Mouse (Mus musculus) embryonic stem cell, embryonic (primary cell): ENCODE measurements around the gene Tesc.

Source experiments
- CTCF ChIA-PET, 4 experiments: fragments of 300-600 bp in 2 of 4; fragments of 350-600 bp in 2 of 4; sonication (Branson Sonifier 250); formaldehyde crosslinking; loops; one replicate each; lab custom pipeline; 2022; ENCODE audit warnings: inconsistent platforms in 2 of 4; lab: Charles Lee
- POLR2A ChIA-PET, 4 experiments: fragments of 300-600 bp in 2 of 4; fragments of 350-600 bp in 2 of 4; sonication (Branson Sonifier 250); formaldehyde crosslinking; loops; one replicate each; lab custom pipeline; 2022; ENCODE audit warnings: antibody characterized with exemption in 4 of 4, inconsistent platforms in 1 of 4; lab: Charles Lee

The Tesc gene

DNA sequence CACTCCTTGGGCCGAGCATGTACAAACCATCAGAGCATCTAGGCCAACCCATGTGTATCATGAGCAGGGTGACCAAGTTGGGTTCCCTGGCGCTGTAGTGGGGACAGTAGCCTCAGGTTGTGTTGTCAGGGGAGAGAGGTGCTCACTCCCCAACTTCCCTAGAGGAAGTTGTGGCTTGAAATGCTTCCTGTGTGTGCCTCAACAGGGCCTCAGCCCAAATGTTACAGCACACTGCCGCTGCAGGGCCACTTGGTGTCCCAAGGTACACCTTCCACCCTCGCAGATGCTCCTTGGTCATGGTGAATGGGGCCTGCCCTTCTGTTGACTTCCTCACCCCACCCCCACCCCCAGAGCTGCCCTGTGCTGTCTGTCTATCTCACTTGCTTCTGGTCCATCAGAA lies 20.9 kb downstream of the Tesc start:
- ChIA-PET CTCF (interaction anchor here in 2 of 4 experiments (0.6 to 2.6 kb wide), 2 partner anchors 18 to 91 kb away, joined by 4 to 21 read pairs; no protein-coding TSS in a partner anchor), POLR2A (interaction anchor here in 2 of 4 experiments (0.5 to 0.9 kb wide), 4 partner anchors 11 to 122 kb away, joined by 3 read pairs; no protein-coding TSS in a partner anchor)

DNA sequence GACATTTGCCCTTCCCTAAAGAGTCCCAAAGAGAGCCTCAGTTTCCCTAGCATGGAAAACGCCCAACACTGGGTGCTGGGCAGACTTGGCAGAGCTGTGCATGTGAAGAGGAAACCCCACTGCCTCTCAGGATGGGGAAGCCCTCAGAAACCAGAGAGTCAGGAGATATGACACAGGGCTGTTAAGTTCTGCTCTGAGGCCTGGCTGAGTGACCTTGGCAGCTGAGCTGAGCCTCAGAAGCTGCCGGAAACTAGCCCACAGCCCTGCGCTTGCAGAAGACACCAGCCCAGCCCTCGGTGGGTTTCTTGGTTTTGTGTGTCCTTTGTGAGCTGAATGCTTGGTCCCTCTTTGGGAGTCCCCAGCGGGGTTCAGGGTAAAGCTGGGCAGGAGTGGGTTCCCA lies 21.4 kb downstream of the Tesc start:
- CTCF ChIA-PET = interaction anchor here in 2 of 4 experiments (1.3 to 2.6 kb wide), 4 partner anchors 18 to 82 kb away, joined by 3 to 21 read pairs (median 6); no protein-coding TSS in a partner anchor
- POLR2A ChIA-PET = interaction anchor here in 2 of 4 experiments (0.5 to 1.7 kb wide), 7 partner anchors 9 to 122 kb away, joined by 3 to 6 read pairs (median 3); no protein-coding TSS in a partner anchor

DNA sequence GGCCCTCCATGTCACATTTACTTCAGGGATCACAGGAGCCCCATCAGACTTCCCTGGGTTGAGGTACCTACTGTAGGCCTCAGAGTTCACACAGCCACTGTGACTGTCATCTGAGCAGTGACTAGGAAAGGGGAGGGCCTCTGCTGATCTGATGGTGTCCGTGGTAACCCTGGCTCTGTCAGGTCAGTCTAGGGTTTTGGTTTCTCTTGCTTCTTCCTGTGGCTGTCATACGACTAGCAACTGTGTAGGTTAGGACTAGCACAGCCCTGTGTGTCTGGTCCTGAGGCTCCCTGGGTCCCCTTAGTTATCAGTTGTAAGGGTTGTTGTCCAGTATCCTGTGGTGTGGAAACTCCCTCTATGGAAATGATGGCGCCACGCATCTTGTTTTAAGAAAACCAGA lies 23.2 kb downstream of the Tesc start:
- ChIA-PET CTCF (interaction anchor here in 1 of 4 experiments (1.8 kb wide), 1 partner anchor 84 kb away, joined by 4 read pairs; no protein-coding TSS in a partner anchor), POLR2A (no interaction called here)

DNA sequence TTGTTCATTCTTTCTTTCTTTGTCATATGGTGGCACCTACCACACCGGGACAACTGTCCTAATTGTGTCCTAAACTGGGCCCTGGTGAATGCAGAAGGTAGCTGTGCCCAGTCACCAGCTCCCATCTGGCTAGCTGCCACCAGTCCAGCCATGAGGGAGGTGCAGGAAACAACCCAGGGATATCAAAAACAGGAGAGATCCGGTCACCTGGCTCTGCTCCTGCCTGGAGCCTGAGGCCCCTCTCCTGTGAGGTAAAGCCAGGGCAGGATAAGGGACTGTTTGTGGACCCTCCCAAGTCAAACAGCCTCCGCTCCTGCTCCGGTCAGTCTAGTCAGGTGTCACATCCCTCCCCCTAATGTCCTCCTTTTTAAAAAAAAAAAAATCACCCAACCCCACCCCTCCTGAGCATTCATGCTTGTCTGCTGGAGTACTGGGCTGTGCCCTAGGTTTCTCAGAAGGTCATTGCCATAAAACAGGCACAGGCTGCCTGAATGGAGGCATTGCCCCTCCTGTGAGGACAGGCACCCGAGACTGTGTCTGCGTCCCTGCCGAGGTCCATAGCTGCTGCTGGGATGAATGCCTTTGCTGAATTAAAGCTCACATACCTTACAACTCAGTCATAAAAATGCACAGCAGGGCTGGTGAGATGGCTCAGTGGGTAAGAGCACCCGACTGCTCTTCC lies 24.6 kb downstream of the Tesc start:
- POLR2A ChIA-PET = interaction anchor here in 3 of 4 experiments (0.6 to 3.7 kb wide), 6 partner anchors 10 to 30 kb away, joined by 3 to 12 read pairs (median 3); no protein-coding TSS in a partner anchor
- CTCF ChIA-PET = interaction anchor here (0.6 to 6.4 kb wide), 14 partner anchors 11 to 1252 kb away, joined by 3 to 72 read pairs (median 5); partner anchors contain the start of gene Tesc (in 1 of the 4)

DNA sequence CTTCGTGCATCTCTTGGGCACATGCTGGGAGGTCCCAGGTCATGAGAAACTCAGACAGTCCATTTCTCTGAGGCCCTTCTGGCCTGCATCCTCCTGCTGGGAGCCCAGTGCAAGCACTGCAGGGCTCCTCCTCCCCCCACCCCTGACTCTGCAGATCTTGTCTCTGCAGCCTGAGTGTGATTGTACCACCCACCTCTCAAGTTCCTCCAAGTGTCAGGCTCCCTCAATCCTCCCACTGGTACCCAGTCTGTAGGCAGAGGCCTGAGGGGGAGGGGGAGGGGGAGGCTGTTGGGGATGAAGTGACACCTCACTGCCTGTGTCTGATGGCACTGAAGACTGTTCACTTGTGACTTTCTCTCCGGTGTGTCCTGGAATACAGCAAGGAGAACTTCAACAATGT lies 25.7 kb downstream of the Tesc start:
- ChIA-PET POLR2A (interaction anchor here in 1 of 4 experiments (1.2 to 3.7 kb wide), 3 partner anchors 9 to 16 kb away, joined by 4 to 12 read pairs (median 4); no protein-coding TSS in a partner anchor), CTCF (interaction anchor here (0.6 to 6.4 kb wide), 10 partner anchors 13 to 265 kb away, joined by 3 to 72 read pairs (median 8); no protein-coding TSS in a partner anchor)

DNA sequence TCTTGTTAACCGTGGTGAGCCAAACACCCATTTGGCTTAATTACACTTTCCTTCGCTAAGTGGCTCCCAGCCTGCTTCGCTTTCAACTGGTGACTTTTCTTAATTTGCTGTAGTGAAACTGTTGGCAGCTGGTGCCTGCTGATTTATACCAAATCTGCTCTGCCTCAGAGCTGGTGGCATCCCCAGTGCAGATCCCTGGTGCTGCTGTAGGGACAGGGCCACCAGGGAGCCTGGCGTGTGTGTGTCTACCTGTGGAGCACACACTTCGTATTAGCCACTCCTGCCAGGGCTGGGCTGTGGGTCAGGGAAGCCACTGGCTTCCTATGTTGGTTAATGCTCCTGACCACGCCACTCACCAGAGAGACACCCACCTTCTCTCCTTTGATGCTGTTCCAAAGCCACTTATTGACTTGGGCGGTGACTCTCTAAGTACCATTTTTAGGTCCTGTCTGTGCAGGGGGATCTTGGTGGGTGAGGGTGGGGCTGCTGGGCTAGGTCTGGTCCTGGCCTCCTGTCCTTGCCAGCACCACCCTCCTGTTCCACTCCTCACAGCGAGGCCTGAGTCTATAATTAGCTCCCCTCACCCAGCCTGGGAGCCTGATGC lies 30.1 kb downstream of the Tesc start:
- POLR2A ChIA-PET = interaction anchor here in 2 of 4 experiments (0.6 to 1.6 kb wide), 5 partner anchors 9 to 156 kb away, joined by 3 to 5 read pairs (median 3); no protein-coding TSS in a partner anchor
- CTCF ChIA-PET = interaction anchor here (0.5 to 6.4 kb wide), 10 partner anchors 9 to 243 kb away, joined by 3 to 72 read pairs (median 6); no protein-coding TSS in a partner anchor

DNA sequence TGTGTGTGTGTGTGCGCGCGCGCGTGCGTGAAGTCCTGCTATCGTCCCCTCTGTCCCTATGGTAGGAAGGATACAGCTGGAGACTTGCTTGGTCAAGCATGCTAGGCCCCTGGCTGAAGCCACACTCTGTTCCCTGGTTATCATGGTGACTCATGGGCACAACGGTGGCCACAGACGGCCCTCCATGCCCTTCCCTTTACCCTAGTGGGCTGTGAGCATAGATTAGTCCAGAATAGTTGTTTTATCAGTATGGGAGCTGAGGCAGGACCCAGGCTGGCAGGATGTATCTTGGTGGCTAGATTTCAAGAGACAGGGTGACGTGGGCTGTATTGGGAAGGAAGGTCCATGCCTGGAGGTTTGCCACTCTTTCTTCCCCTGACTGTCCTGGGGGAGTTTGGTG lies 31.3 kb downstream of the Tesc start:
- ChIA-PET POLR2A (interaction anchor here in 1 of 4 experiments (1.2 kb wide), 1 partner anchor 10 kb away, joined by 3 read pairs; no protein-coding TSS in a partner anchor), CTCF (interaction anchor here in 2 of 4 experiments (0.6 to 1.8 kb wide), 3 partner anchors 10 to 56 kb away, joined by 3 to 5 read pairs (median 3); no protein-coding TSS in a partner anchor)

DNA sequence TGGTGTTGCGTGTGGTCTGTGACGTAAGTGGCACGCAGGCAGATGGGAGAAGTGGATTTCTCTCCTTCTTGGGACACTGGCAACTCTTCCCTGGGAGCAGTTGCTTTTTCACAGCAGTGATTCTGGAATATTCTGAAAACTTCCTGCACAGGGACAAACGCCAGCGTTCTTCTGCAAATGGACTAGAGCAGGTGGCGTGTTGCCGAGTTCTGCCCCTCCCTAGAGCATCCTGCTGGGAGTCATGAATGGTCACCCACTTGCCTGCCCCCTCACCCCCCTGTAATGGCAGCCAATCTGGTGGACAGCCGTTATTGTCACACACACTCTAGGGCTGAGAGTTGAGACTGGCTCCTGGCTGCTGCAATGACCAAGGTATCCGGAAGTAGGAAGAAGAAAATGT lies 32.1 kb downstream of the Tesc start:
- POLR2A ChIA-PET = interaction anchor here in 1 of 4 experiments (1.1 to 1.2 kb wide), 2 partner anchors 11 to 82 kb away, joined by 3 read pairs; no protein-coding TSS in a partner anchor
- CTCF ChIA-PET = interaction anchor here in 2 of 4 experiments (0.9 to 1.8 kb wide), 4 partner anchors 9 to 550 kb away, joined by 3 to 5 read pairs (median 3); no protein-coding TSS in a partner anchor

DNA sequence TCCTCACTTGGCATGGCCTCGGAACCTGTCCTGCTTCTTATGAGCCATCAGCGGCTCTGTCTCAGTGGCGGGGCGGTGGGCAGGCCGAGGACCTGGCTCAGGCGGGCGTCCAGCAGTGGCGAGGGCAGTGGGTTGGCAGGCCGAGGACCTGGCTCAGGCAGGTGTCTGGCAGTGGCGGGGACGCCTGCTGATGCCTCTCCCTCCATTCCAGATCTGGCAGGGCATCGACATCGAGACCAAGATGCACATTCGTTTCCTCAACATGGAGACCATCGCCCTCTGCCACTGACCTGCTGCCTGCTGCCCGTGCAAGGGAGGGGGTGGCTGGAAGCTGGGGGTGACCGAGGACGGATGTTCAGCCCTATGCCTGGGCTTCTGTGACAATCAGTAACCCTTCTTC lies 33.8 kb downstream of the Tesc start:
- CTCF ChIA-PET = no interaction called here
- POLR2A ChIA-PET = interaction anchor here in 2 of 4 experiments (0.9 to 1.4 kb wide), 3 partner anchors 15 to 19 kb away, joined by 3 read pairs; no protein-coding TSS in a partner anchor

DNA sequence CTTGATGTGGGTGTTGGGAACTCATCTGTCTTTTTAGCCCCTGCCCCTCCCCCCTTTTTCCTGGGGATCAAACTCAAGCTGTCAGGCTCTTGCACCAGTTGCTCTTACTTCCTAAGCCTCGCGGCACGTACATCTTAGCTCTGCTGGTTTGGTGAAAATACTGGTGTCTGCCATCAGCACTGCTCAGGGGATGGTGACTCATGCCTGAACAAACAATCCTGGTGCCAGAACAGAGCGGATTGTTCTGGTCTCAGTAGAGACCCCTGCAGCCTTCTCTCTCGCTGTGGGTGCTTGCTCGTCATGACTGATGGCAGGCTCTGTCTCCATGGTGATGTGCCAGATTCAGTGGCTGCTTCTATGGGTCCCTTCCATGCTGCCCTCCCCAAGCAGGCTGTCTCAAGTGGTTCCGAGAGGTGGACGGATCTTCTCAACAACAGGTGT lies 35.7 kb downstream of the Tesc start:
- ChIA-PET POLR2A (interaction anchor here in 1 of 4 experiments (1.3 kb wide), 1 partner anchor 11 kb away, joined by 4 read pairs; no protein-coding TSS in a partner anchor), CTCF (interaction anchor here in 2 of 4 experiments (0.6 to 1.2 kb wide), 2 partner anchors 34 to 84 kb away, joined by 5 to 6 read pairs; no protein-coding TSS in a partner anchor)

DNA sequence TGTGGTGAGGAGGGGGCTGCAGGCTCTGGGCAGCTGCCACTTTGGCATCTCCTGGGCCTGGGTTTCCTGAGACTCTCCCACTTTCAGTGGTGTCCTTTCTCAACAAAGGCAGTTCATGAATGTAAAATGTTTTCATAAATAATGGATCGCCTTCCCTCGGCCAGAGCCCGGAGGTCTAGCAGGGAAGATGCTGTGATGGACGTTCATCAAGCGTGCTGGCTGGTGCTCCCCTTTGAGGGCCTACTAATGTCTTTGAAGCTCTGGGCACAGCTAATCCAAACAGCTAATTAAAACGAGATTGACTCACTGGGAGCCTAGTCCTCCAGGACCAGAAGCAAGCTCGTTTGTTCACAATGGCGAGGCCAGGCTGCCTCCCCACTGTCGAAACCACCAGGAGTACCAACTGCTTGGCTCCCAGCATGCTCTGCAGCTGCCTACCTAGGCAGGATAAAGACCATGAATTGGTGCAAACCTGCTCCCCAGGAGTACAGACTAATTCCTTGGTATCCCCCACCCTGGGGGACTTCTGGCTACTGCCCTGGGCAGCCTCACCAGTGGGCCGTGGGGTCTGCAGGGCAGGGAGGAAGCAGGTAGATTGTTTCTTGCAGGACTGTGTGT lies 36.9 kb downstream of the Tesc start:
- ChIA-PET POLR2A (interaction anchor here in 2 of 4 experiments (0.5 to 0.7 kb wide), 2 partner anchors 40 to 1617 kb away, joined by 3 to 4 read pairs; no protein-coding TSS in a partner anchor), CTCF (interaction anchor here in 1 of 4 experiments (0.6 kb wide), 1 partner anchor 19 kb away, joined by 7 read pairs; no protein-coding TSS in a partner anchor)

DNA sequence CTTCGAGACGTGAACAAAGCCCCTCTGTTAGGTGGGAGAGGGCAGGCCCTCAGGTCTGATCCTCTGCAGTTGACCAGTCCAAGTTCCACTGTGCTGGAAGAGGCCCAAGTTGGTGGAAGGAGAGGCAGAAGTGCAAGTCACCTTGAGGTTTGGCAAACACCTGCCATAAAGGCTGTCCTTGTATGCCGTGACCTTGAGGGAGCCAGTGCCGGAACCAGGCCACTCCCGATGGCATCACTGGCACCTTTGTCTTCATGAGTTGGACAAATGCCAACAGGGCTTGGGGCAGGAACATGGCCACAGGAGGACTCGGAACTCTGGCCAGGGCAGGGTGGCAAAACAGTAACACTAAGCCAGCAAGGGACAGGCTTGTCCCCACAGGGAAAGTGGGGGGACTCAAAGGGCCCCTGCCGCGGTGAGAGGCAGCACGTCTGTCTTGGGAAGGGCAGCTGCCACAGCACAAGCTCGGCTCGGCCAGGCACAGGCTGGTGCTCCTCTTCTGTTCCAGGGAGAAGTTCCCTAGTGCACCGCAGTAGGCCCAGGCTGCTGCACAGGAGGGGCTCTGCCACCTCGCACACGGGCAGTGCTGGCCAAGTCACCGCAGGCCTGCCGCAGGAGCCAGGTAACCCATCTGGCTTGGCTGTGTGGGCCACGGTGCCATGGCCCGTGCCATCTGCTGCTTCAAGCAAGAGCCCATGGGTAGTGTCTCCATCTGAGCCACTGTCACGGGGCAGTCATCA lies 38.1 kb downstream of the Tesc start:
- CTCF ChIA-PET = interaction anchor here (0.6 to 4.4 kb wide), 18 partner anchors 9 to 471 kb away, joined by 3 to 72 read pairs (median 8); no protein-coding TSS in a partner anchor
- POLR2A ChIA-PET = interaction anchor here in 2 of 4 experiments (0.5 to 1.1 kb wide), 2 partner anchors 11 to 23 kb away, joined by 3 read pairs; no protein-coding TSS in a partner anchor

DNA sequence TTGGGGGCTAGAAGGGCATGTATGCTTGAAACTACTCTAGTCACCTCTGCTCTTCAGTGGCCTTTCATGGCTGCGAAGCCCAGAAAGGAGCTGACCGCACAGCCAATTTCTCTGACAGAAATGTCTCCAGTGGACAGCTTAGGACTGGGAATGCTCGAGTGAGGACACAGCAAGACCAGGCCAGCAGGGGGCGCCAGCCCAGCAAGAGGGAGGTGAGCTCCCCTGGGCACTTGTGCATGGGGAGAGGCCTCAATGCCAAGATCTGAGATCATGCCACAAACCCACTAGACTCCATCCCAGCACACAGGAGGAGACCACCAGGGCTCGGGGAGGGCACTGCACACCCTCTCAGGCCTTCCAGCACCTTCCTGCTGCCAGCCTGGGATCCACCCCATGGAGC lies 39.3 kb downstream of the Tesc start:
- ChIA-PET POLR2A (interaction anchor here in 3 of 4 experiments (0.5 to 1.2 kb wide), 12 partner anchors 9 to 147 kb away, joined by 3 to 5 read pairs (median 3); no protein-coding TSS in a partner anchor), CTCF (interaction anchor here (0.5 to 4.4 kb wide), 130 partner anchors 9 to 1994 kb away, joined by 3 to 72 read pairs (median 4); partner anchors contain the start of gene Fbxo21 (in 1 of the 4))

DNA sequence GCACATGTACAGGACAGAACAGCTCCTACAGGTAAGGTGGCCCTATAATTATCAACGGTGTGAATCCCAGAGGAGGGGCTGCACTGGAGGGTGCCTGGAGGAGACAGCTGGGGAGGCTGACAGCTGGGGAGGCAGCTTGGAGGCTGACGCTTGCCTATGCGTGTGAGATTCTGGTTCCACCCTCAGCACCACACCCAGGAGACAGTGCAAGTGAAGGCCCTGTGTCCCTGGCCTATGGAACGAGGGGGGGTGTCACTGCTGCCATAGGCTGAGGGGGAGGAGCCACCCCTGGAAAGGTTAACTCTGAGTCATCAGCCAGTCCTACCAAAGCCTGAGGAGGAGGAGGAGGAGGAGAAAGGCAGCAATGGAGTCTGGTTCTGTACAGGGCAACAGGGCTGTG lies 40.0 kb downstream of the Tesc start:
- ChIA-PET POLR2A (interaction anchor here in 3 of 4 experiments (0.6 to 3.5 kb wide), 9 partner anchors 10 to 66 kb away, joined by 3 to 12 read pairs (median 3); no protein-coding TSS in a partner anchor), CTCF (interaction anchor here (0.6 to 4.4 kb wide), 61 partner anchors 8 to 1186 kb away, joined by 3 to 72 read pairs (median 5); no protein-coding TSS in a partner anchor)

DNA sequence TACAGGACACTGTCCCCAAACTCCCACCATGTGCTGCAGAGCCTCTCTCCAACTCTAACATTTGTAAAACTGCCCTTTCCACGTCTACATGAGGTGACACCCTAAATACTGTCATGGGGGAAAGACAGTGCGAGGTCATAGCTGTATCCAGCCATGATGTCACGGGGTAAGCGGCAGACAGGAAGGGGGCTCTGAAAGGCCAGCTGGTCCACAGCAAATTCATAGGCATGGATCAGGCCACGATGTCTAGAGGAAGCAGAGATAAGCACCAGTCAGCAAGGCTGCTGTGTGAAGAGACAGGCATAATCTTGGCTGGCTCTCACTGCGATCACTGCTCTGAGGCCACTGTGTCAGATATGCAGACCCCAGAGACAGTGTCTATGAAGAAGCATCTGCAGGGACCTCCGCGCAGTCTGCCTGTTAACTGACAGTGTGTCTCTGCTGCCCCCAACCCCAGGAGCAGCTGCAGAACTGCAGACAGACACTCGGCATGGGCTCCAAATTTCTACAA lies 40.5 kb downstream of the Tesc start:
- ChIA-PET CTCF (interaction anchor here (0.6 to 4.4 kb wide), 30 partner anchors 8 to 551 kb away, joined by 3 to 72 read pairs (median 6); no protein-coding TSS in a partner anchor), POLR2A (interaction anchor here in 1 of 4 experiments (1.0 to 3.5 kb wide), 3 partner anchors 13 to 94 kb away, joined by 3 to 12 read pairs (median 3); no protein-coding TSS in a partner anchor)

DNA sequence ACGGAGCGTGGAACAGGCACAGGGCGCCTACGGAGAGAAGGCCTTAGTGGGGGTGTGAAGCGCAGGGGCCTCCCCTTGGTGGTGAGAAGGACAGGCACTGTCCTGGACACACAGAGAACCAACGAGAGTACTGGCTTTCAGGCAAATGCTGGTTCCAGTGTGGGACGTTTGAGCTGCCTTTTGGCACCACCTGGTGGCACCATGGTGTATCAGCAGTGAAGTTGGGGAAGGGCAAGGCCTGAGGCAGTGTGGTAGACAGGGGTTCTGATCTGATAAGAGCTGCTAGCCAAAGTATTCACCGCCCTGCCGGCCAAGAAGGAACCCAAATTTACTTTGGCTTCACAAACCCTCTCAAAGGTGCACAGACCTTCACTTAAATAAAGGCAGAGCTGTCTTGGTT lies 41.8 kb downstream of the Tesc start:
- POLR2A ChIA-PET = interaction anchor here in 3 of 4 experiments (0.7 to 3.5 kb wide), 16 partner anchors 9 to 93 kb away, joined by 3 to 12 read pairs (median 3); no protein-coding TSS in a partner anchor
- CTCF ChIA-PET = interaction anchor here (0.5 to 4.4 kb wide), 86 partner anchors 8 to 1748 kb away, joined by 3 to 72 read pairs (median 4); no protein-coding TSS in a partner anchor
